Mouse (Mus musculus): ENCODE results near the gene Olfr169.

DNA sequence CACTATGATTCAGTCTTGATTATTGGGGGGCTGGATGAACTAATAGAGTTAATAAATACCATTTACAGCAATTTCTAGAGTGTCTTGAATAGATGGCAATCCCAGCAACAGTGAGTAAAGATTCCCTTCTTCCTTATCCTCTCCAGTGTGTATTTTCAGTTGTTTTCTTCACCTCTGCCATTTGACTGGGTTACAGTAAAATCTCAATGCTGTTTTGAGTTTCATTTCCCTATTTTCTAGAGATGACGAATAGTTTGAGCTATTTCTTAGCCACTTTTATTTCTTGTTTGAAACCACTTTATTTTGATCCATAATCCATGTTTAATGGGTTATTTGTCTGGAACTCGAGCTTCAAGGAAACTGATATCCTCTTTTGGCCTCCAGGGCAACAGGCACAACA is 31.6 kb upstream of the Olfr169 start:
- no peak for TF ChIP-seq CTCF (IDR thresholded peaks at IDR 0.05; ENCODE audit: borderline replicate concordance, insufficient read depth, low read depth, low read length)
- TF ChIP-seq POLR2A (IDR thresholded peaks at IDR 0.05; ENCODE audit: borderline replicate concordance, insufficient read depth, low read length): no peak
